Mouse (Mus musculus): Measurements from ENCODE around the gene Obscn. TPM values are rescaled to one million over a fixed set of nuclear protein-coding genes. Genes with fewer than 3 reads are reported as not detected.

The Obscn gene
- total and polyA plus RNA-seq, 3 experiments = 0.08 to 0.54 TPM; not detected in 1

DNA sequence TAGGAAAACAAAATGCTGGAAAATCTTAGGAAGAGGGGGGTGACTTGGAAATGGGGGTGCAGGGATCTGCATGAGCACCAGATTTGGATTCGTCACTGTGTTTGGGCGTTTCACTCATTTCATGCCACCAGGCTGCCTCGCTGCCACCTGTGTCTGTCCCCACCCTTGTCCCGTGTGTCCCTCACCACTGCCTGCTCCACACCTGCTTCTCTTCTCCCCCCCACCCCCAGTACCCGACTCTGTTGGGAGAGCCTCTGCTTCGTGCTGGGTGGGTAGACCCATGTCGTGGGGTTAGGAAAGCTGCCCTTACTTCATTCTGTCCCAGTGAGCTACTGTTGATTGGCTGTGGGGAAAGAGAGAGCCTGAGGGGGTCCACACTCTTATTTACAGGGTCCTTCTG is 151.5 kb downstream of the Obscn start:
- no peak for DNase-seq (ENCODE audit: low read depth, low spot score)
- H3K27me3 ChIP-seq (ENCODE audit: control insufficient read depth in 1 of 2, insufficient read depth in 2 of 2, low read length in 2 of 2) = no peaks in the 10 kb centered on the region
- TF ChIP-seq MAZ (IDR thresholded peaks at IDR 0.05; ENCODE audit: low read depth, low read length) (no peak), MAFK (IDR thresholded peaks at IDR 0.05; ENCODE audit: borderline replicate concordance, low read depth, low read length) (no peak), GABPA (IDR thresholded peaks at IDR 0.05; ENCODE audit: low read depth, low read length) (no peak), ZMIZ1 (IDR thresholded peaks at IDR 0.05; ENCODE audit: low read depth, low read length) (no peak), MYC (IDR thresholded peaks at IDR 0.05; ENCODE audit: low read depth, low read length) (no peak), POLR2AphosphoS5 (IDR thresholded peaks at IDR 0.05; ENCODE audit: borderline replicate concordance, low read depth, low read length) (no peak), CHD1 (IDR thresholded peaks at IDR 0.05; ENCODE audit: low read depth, low read length) (no peak), UBTF (IDR thresholded peaks at IDR 0.05; ENCODE audit: borderline replicate concordance, insufficient read depth, low read depth, low read length) (no peak), GATA1 (IDR thresholded peaks at IDR 0.05; ENCODE audit: low read depth, low read length) (no peak), JUND (IDR thresholded peaks at IDR 0.05; ENCODE audit: low read depth, low read length) (no peak), POLR2AphosphoS2 (IDR thresholded peaks at IDR 0.05; ENCODE audit: low read length) (no peak)
- no peaks in the 10 kb centered on the region for H3K9me3 ChIP-seq (replicated peaks; ENCODE audit: insufficient read depth, low read length)
- no peak overlapping the region for H3K9ac ChIP-seq (ENCODE audit: control insufficient read depth, low read depth, low read length, poor library complexity, severe bottlenecking)
- peaks cover 16% of the 10 kb centered on the region for H3K79me2 ChIP-seq (ENCODE audit: control insufficient read depth, insufficient read depth, low read length, poor library complexity)
- peaks cover 4 to 6% of the 10 kb centered on the region in 2 experiments; a peak in 3 of 4 replicates for H3K4me1 ChIP-seq (ENCODE audit: control insufficient read depth in 1 of 2, insufficient read depth in 2 of 2, low read length in 2 of 2)
- no peak overlapping the region for H3K4me3 ChIP-seq (ENCODE audit: control insufficient read depth in 1 of 2, insufficient read depth in 1 of 2, low read depth in 2 of 2, low read length in 2 of 2)
- H3K36me3 ChIP-seq (ENCODE audit: control insufficient read depth in 1 of 2, insufficient read depth in 2 of 2, low read length in 2 of 2) = peaks cover 11 to 17% of the 10 kb centered on the region in 2 experiments
- no peak overlapping the region for H3K27ac ChIP-seq (ENCODE audit: control insufficient read depth, low read depth, low read length)

DNA sequence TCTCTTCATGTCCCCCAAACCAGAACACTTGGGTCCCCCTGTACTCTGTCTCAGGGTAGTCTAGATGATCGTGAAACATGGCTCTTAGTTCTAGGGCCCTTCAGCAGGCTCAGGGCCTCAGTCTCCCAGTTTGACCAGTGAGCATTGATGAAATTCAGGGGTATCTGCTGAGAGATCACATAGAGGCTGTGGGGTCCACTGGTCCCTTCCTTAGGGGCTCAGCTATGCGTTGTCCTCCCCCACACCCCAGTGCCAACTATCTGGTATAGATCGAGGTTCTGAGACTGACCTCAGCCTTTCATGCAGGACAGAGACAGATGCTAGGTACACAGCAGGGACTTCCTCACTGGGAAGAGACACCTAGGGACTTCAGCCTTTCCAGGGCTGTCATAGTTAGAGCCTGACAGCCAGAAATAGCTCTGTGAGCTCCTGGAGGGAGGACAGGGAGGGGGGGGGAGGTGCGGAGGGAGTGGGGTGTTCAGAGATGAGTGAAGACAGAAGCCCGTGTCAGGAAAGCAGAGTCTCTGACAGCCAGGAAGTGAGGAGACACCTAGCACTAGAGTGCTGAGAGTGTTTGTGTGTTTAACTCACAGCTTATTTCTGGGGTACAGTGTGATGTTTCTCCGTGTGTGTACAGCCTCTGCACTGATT is 152.4 kb downstream of the Obscn start:
- no peak overlapping the region for H3K9ac ChIP-seq (ENCODE audit: control insufficient read depth, low read depth, low read length, poor library complexity, severe bottlenecking)
- H3K4me3 ChIP-seq (ENCODE audit: control insufficient read depth in 1 of 2, insufficient read depth in 1 of 2, low read depth in 2 of 2, low read length in 2 of 2) = no peak overlapping the region
- DNase-seq (ENCODE audit: low read depth, low spot score) = no peak
- H3K27ac ChIP-seq (ENCODE audit: control insufficient read depth, low read depth, low read length) = no peak overlapping the region
- peaks cover 24% of the 10 kb centered on the region for H3K79me2 ChIP-seq (ENCODE audit: control insufficient read depth, insufficient read depth, low read length, poor library complexity)
- no peaks in the 10 kb centered on the region for H3K9me3 ChIP-seq (replicated peaks; ENCODE audit: insufficient read depth, low read length)
- peaks cover 11 to 14% of the 10 kb centered on the region in 2 experiments for H3K4me1 ChIP-seq (ENCODE audit: control insufficient read depth in 1 of 2, insufficient read depth in 2 of 2, low read length in 2 of 2)
- TF ChIP-seq USF1 (IDR thresholded peaks at IDR 0.05; ENCODE audit: low read depth, low read length) = no peak
- TF ChIP-seq MAZ (IDR thresholded peaks at IDR 0.05; ENCODE audit: low read depth, low read length) = no peak
- no peak for TF ChIP-seq ELF1 (IDR thresholded peaks at IDR 0.05; ENCODE audit: low read depth, low read length)
- no peak for TF ChIP-seq CHD2 (IDR thresholded peaks at IDR 0.05; ENCODE audit: low read length)
- TF ChIP-seq TCF12 (IDR thresholded peaks at IDR 0.05; ENCODE audit: low read depth, low read length) = no peak
- no peak for TF ChIP-seq NRF1 (IDR thresholded peaks at IDR 0.05; ENCODE audit: insufficient read depth, low read depth, low read length, poor library complexity, severe bottlenecking)
- TF ChIP-seq UBTF (IDR thresholded peaks at IDR 0.05; ENCODE audit: borderline replicate concordance, insufficient read depth, low read depth, low read length) = no peak
- no peak for TF ChIP-seq POLR2AphosphoS2 (IDR thresholded peaks at IDR 0.05; ENCODE audit: low read length)
- no peak for TF ChIP-seq MYC (IDR thresholded peaks at IDR 0.05; ENCODE audit: low read depth, low read length)
- no peak for TF ChIP-seq E2F4 (IDR thresholded peaks at IDR 0.05; ENCODE audit: borderline replicate concordance, low read depth, low read length)
- no peak for TF ChIP-seq RCOR1 (IDR thresholded peaks at IDR 0.05; ENCODE audit: low read depth, low read length)
- TF ChIP-seq GABPA (IDR thresholded peaks at IDR 0.05; ENCODE audit: low read depth, low read length) = no peak
- no peak for TF ChIP-seq ZKSCAN1 (IDR thresholded peaks at IDR 0.05; ENCODE audit: low read depth, low read length)
- no peak for TF ChIP-seq CHD1 (IDR thresholded peaks at IDR 0.05; ENCODE audit: low read depth, low read length)
- TF ChIP-seq NELFE (IDR thresholded peaks at IDR 0.05; ENCODE audit: low read depth, low read length) = no peak
- TF ChIP-seq JUND (IDR thresholded peaks at IDR 0.05; ENCODE audit: low read depth, low read length) = no peak
- TF ChIP-seq KAT2A (conservative IDR thresholded peaks at IDR 0.05; ENCODE audit: low read depth, low read length) = no peak
- no peak for TF ChIP-seq ZNF384 (IDR thresholded peaks at IDR 0.05; ENCODE audit: low read depth, low read length)
- TF ChIP-seq MEF2A (IDR thresholded peaks at IDR 0.05; ENCODE audit: extremely low read depth, insufficient replicate concordance, low read depth, low read length, poor library complexity, severe bottlenecking) = no peak
- peaks cover 15 to 16% of the 10 kb centered on the region in 2 experiments for H3K36me3 ChIP-seq (ENCODE audit: control insufficient read depth in 1 of 2, insufficient read depth in 2 of 2, low read length in 2 of 2)
- no peaks in the 10 kb centered on the region for H3K27me3 ChIP-seq (ENCODE audit: control insufficient read depth in 1 of 2, insufficient read depth in 2 of 2, low read length in 2 of 2)

Data from MEL (cell line).